Mouse (Mus musculus) brain, embryonic 14.5 days (tissue): Measurements from ENCODE around the gene Pde1b.

Experiments used
- CTCF ChIP-seq: fragments of 200-500 bp; IDR thresholded peaks from 2 replicates; pipeline ENCODE4 v1.5.1; 2012; ENCODE audit warnings: inconsistent platforms, mild to moderate bottlenecking, moderate library complexity, borderline replicate concordance; ENCODE audit not compliant: insufficient read depth, insufficient read length; ENCODE audit errors: extremely low read depth
- POLR2A ChIP-seq: fragments of 200-500 bp; IDR thresholded peaks from 2 replicates; pipeline ENCODE4 v1.6.1; 2012; ENCODE audit warnings: mild to moderate bottlenecking, inconsistent platforms, borderline replicate concordance; ENCODE audit not compliant: poor library complexity, insufficient read depth, insufficient read length, severe bottlenecking; ENCODE audit errors: extremely low read depth

- no peak for TF ChIP-seq CTCF
- no peak for TF ChIP-seq POLR2A
These were observed 1.6 kb upstream of the Pde1b start for GRCm38 (mm10) chr15:103501186-103501585.
